Mouse (Mus musculus) bone marrow, adult 2 months (tissue): ENCODE results near the gene Clns1a. TPM values are rescaled to one million over a fixed set of nuclear protein-coding genes. Genes with fewer than 3 reads are reported as not detected.

Experiments
- H3K27ac ChIP-seq: fragments of 200-500 bp; 2 replicates; pipeline ENCODE4 v1.5.1; 2012; ENCODE audit warnings: low read depth, mild to moderate bottlenecking, control low read depth, inconsistent platforms, low read length; ENCODE audit not compliant: control insufficient read depth, poor library complexity, insufficient read depth
- H3K4me1 ChIP-seq: fragments of 200-500 bp; 2 replicates; pipeline ENCODE4 v1.6.1; 2011; ENCODE audit warnings: low read length; ENCODE audit not compliant: control insufficient read depth, insufficient read depth
- H3K4me3 ChIP-seq: fragments of 200-500 bp; replicated peaks from 2 replicates; pipeline ENCODE3; 2011; ENCODE audit warnings: mild to moderate bottlenecking, low read depth, low read length, control low read depth; ENCODE audit not compliant: control insufficient read depth
- CTCF ChIP-seq: fragments of 200-500 bp; IDR thresholded peaks from 2 replicates; pipeline ENCODE4 v1.5.1; 2011; ENCODE audit warnings: low read length, control low read depth; ENCODE audit not compliant: control insufficient read depth, insufficient read depth
- POLR2A ChIP-seq: fragments of 200-500 bp; IDR thresholded peaks from 2 replicates; pipeline ENCODE4 v1.6.1; 2011; ENCODE audit warnings: low read depth, mild to moderate bottlenecking, control low read depth, low read length, borderline replicate concordance; ENCODE audit not compliant: control insufficient read depth
- WGBS: fragments of 180-500 bp; shearing (Covaris S2); methylation state at CpG from one replicate; pipeline ENCODE4 v1.1.7; 2018; 5-methylcytosine and 5-hydroxymethylcytosine counted together
- polyA plus RNA-seq: library from polyadenylated mRNA; stranded (reverse); fragments of >200 nt; gene quantifications from 2 replicates; pipeline ENCODE4 v1.2.4, GENCODE M21; 2011; ENCODE audit warnings: low replicate concordance; ENCODE audit not compliant: missing spikeins, insufficient read depth, insufficient read length

Clns1a gene
- polyA plus RNA-seq, 1 experiment: 36.1 TPM

- WGBS: 68% methylated on average over 5 of the region's 5 CpGs
- TF ChIP-seq POLR2A: no peak
- no peak for TF ChIP-seq CTCF
- Histone ChIP-seq H3K4me3 (no peak overlapping the region), H3K4me1 (peaks cover 5% of the 10 kb centered on the region), H3K27ac (no peak overlapping the region)
Measured at GRCm38 (mm10) chr7:97733606-97734005, 37.2 kb downstream of the Clns1a start.

- Histone ChIP-seq H3K4me1 (peaks cover 5% of the 10 kb centered on the region), H3K4me3 (no peak overlapping the region), H3K27ac (no peak overlapping the region)
- TF ChIP-seq CTCF (no peak), POLR2A (no peak)
- WGBS: 77% methylated on average over 8 of the region's 8 CpGs
Measured at GRCm38 (mm10) chr7:97735021-97735420, 38.6 kb downstream of the Clns1a start.

- Histone ChIP-seq H3K27ac (no peak overlapping the region), H3K4me3 (no peak overlapping the region), H3K4me1 (peaks cover 5% of the 10 kb centered on the region)
- TF ChIP-seq POLR2A (no peak), CTCF (no peak)
- 42% methylated on average over 4 of the region's 4 CpGs for WGBS
Measured at GRCm38 (mm10) chr7:97735886-97736420, 39.5 kb downstream of the Clns1a start.

GRCm38 (mm10) chr7:97737256-97737637, 40.8 kb downstream of the Clns1a start:
- H3K27ac ChIP-seq: peak overlapping the region; percentile 3; the same call in 1 of the 2 replicates
- TF ChIP-seq POLR2A (no peak), CTCF (no peak)
- peaks cover 5% of the 10 kb centered on the region for H3K4me1 ChIP-seq
- WGBS: 13% methylated on average over 12 of the region's 12 CpGs
- peak overlapping the region; percentile 82 for H3K4me3 ChIP-seq

- TF ChIP-seq CTCF (no peak; the same call in 1 of the 2 replicates), POLR2A (peak; percentile 30; the same call in 1 of the 2 replicates)
- Histone ChIP-seq H3K27ac (peak within 1 kb of the TSS; percentile 56; the same call in 1 of the 2 replicates), H3K4me1 (peaks cover 5% of the 10 kb centered on the region), H3K4me3 (peak within 1 kb of the TSS; percentile 87)
- WGBS: 1% methylated on average over 51 of the region's 64 CpGs
Measured at GRCm38 (mm10) chr7:97737638-97738456, 41.4 kb downstream of the Clns1a start, which contains the start of gene Aqp11. Gene Aqp11 (minus strand): TSS chr7:97738289.

GRCm38 (mm10) chr7:97740948-97741347, 44.5 kb downstream of the Clns1a start:
- Histone ChIP-seq H3K4me1 (peaks cover 5% of the 10 kb centered on the region), H3K4me3 (no peak overlapping the region), H3K27ac (no peak overlapping the region)
- TF ChIP-seq CTCF (no peak), POLR2A (no peak)
- WGBS: 37% methylated on average over 10 of the region's 10 CpGs

- 29% methylated on average over 1 of the region's 1 CpGs for whole genome bisulfite sequencing
- no peak overlapping the region for H3K27ac ChIP-seq
- H3K4me3 ChIP-seq: no peak overlapping the region
- H3K4me1 ChIP-seq: peaks cover 5% of the 10 kb centered on the region
- TF ChIP-seq POLR2A: no peak
- no peak for TF ChIP-seq CTCF
Measured at GRCm38 (mm10) chr7:97741756-97742291, 45.4 kb downstream of the Clns1a start.

GRCm38 (mm10) chr7:97745299-97745698, 48.9 kb downstream of the Clns1a start:
- TF ChIP-seq POLR2A: no peak
- TF ChIP-seq CTCF: peak; percentile 77
- peaks cover 3% of the 10 kb centered on the region for H3K4me1 ChIP-seq

More at GRCm38 (mm10) chr7:97745299-97745698, 48.9 kb downstream of the Clns1a start:
- Histone ChIP-seq H3K4me3 (no peak overlapping the region), H3K27ac (no peak overlapping the region)
- 7% methylated on average over 3 of the region's 3 CpGs for WGBS
